ENCODE assay signal across 24 mouse cellular contexts in the genomic region with DNA sequence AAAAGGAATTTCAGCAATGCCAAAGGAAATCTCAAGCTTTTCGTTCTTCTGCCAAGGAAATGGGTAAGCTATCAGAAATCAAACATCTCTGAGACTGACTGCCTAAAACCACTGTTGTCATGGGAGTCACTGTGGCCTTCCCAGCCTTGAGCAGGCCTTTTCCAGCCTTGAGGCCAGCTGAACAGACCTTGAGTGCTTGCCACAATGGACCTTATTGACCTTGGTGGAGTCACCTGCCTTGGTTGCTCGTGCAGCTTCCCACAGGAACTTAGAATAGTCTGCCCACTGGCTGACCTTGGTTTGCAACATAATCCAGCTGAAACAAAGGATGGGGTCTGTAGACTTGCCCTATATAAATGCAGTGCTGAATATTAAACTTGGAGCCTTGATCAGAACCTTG.
"Had no signal": no experiment of that assay in that cellular context is flagged by ENCODE, and none has a peak within 500 bp of the region (broad histone marks: within the 10 kb centered on the region; RNA-seq: fewer than 3 reads in every experiment).

No protein-coding gene starts in this region.

- H3K9me3 ChIP-seq: heart, embryonic 13.5 days; heart, embryonic 15.5 days; hindbrain, embryonic 13.5 days; hindbrain, embryonic 15.5 days; limb, embryonic 13.5 days; limb, embryonic 15.5 days; liver, embryonic 12.5 days had no signal

- DNase-seq: gastrocnemius, postnatal 14 days; gastrocnemius, postnatal 36 days; heart, adult 11 months; heart, adult 2 months; heart, postnatal 14 days; heart, postnatal 36 days; kidney, adult 18-20 months; kidney, adult 8-10 months; kidney, postnatal 10 days; kidney, postnatal 25 days; layer of hippocampus, adult 9-11 months; layer of hippocampus, postnatal 36 days; left cerebral cortex, postnatal 4 days had no signal

- H3K4me2 ChIP-seq: heart, embryonic 11.5 days; heart, embryonic 13.5 days; heart, embryonic 15.5 days; hindbrain, embryonic 13.5 days; hindbrain, embryonic 15.5 days; limb, embryonic 13.5 days; limb, embryonic 15.5 days; liver, embryonic 12.5 days had no signal

- H3K9ac ChIP-seq: heart, embryonic 13.5 days; heart, embryonic 15.5 days; hindbrain, embryonic 13.5 days; hindbrain, embryonic 15.5 days; limb, embryonic 13.5 days; limb, embryonic 15.5 days; liver, embryonic 12.5 days; liver, embryonic 14.5 days had no signal

- H3K27ac ChIP-seq: heart, adult 2 months; heart, embryonic 13.5 days; heart, embryonic 15.5 days; hindbrain, embryonic 13.5 days; hindbrain, embryonic 15.5 days; hindbrain, postnatal 0 days; limb, embryonic 13.5 days; limb, embryonic 15.5 days; liver, embryonic 12.5 days; liver, embryonic 14.5 days had no signal

- H3K4me1 ChIP-seq: heart, embryonic 13.5 days; heart, embryonic 15.5 days; hindbrain, embryonic 15.5 days; limb, embryonic 13.5 days; limb, embryonic 15.5 days; liver, embryonic 12.5 days had no signal

- H3K4me3 ChIP-seq: heart, adult 2 months; heart, embryonic 13.5 days; heart, embryonic 15.5 days; hindbrain, embryonic 13.5 days; hindbrain, embryonic 15.5 days; limb, embryonic 13.5 days; limb, embryonic 15.5 days; liver, embryonic 12.5 days had no signal

- H3K27me3 ChIP-seq: heart, embryonic 13.5 days; heart, embryonic 15.5 days; hindbrain, embryonic 13.5 days; hindbrain, embryonic 15.5 days; limb, embryonic 13.5 days; limb, embryonic 15.5 days; liver, embryonic 12.5 days had no signal

- ATAC-seq: hindbrain, postnatal 0 days; intestine, postnatal 0 days; liver, embryonic 12.5 days had no signal

- H3K36me3 ChIP-seq: heart, embryonic 15.5 days; hindbrain, embryonic 13.5 days; hindbrain, embryonic 15.5 days; limb, embryonic 13.5 days; limb, embryonic 15.5 days; liver, embryonic 12.5 days had no signal
